Mouse (Mus musculus): ENCODE measurements around the gene Rapgefl1. TPM values are rescaled to one million over a fixed set of nuclear protein-coding genes. Genes with fewer than 3 reads are reported as not detected.

Gene Rapgefl1
- polyA plus RNA-seq, 1 experiment from 2014 or later, result 5.8 TPM

GRCm38 (mm10) chr11:98902621-98903245 lies 66.1 kb downstream of the Rapgefl1 start:
- H3K9me3 ChIP-seq, result no peaks in the 10 kb centered on the region
- WGBS, result 6% methylated on average over 10 of the region's 10 CpGs
- peak overlapping the region; percentile 32 for H3K9ac ChIP-seq (replicated peaks)
- H3K4me1 ChIP-seq (replicated peaks), result peaks cover 15% of the 10 kb centered on the region
- ATAC-seq, result no peak
- no peaks in the 10 kb centered on the region for H3K27me3 ChIP-seq
- no peak overlapping the region for H3K4me3 ChIP-seq (replicated peaks)
- no peak overlapping the region for H3K4me2 ChIP-seq (replicated peaks)
- 0 out of 2 replicates have a peak overlapping the region, but pooled peaks have one; percentile 30 for H3K27ac ChIP-seq
- H3K36me3 ChIP-seq, result peaks cover 41% of the 10 kb centered on the region

Other genes starting within 250 kb of the Rapgefl1 start
- gene Ormdl3, start 249.4 kb upstream of the Rapgefl1 start, polyA plus RNA-seq (2015; fragmentation: Nextera tagmentation; extraction: Ambion mirVana), result 87.0 and 97.3 TPM in 2 replicates
- gene Lrrc3c, start 238.5 kb upstream of the Rapgefl1 start, polyA plus RNA-seq (2015; fragmentation: Nextera tagmentation; extraction: Ambion mirVana), result not detected in 2 replicates
- 0.90 and 1.5 TPM in 2 replicates for gene Gm12355, start 211.1 kb upstream of the Rapgefl1 start, polyA plus RNA-seq (2015; fragmentation: Nextera tagmentation; extraction: Ambion mirVana)
- gene Gsdma3, start 210.4 kb upstream of the Rapgefl1 start, polyA plus RNA-seq (2015; fragmentation: Nextera tagmentation; extraction: Ambion mirVana), result not detected in 2 replicates
- not detected in 2 replicates for gene Gsdma2, start 190.0 kb upstream of the Rapgefl1 start, polyA plus RNA-seq (2015; fragmentation: Nextera tagmentation; extraction: Ambion mirVana)
- gene Gsdma, start 172.4 kb upstream of the Rapgefl1 start, polyA plus RNA-seq (2015; fragmentation: Nextera tagmentation; extraction: Ambion mirVana), result not detected in 2 replicates
- 174 and 190 TPM in 2 replicates for gene Psmd3, start 154.2 kb upstream of the Rapgefl1 start, polyA plus RNA-seq (2015; fragmentation: Nextera tagmentation; extraction: Ambion mirVana)
- gene Csf3, start 135.5 kb upstream of the Rapgefl1 start, polyA plus RNA-seq (2015; fragmentation: Nextera tagmentation; extraction: Ambion mirVana), result not detected in 2 replicates
- 83.5 and 90.3 TPM in 2 replicates for gene Med24, start 107.3 kb upstream of the Rapgefl1 start, polyA plus RNA-seq (2015; fragmentation: Nextera tagmentation; extraction: Ambion mirVana)
- 99.6 and 106 TPM in 2 replicates for gene Thra, start 96.1 kb upstream of the Rapgefl1 start, polyA plus RNA-seq (2015; fragmentation: Nextera tagmentation; extraction: Ambion mirVana)
- gene Nr1d1, start 61.5 kb upstream of the Rapgefl1 start, polyA plus RNA-seq (2015; fragmentation: Nextera tagmentation; extraction: Ambion mirVana), result 1.2 and 1.9 TPM in 2 replicates
- gene Msl1, start 41.3 kb upstream of the Rapgefl1 start, polyA plus RNA-seq (2015; fragmentation: Nextera tagmentation; extraction: Ambion mirVana), result 34.2 and 34.5 TPM in 2 replicates
- gene Casc3, start 31.9 kb upstream of the Rapgefl1 start, polyA plus RNA-seq (2015; fragmentation: Nextera tagmentation; extraction: Ambion mirVana), result 52.6 and 57.6 TPM in 2 replicates
- 4.9 and 5.2 TPM in 2 replicates for gene Wipf2, start 26.9 kb downstream of the Rapgefl1 start, polyA plus RNA-seq (2015; fragmentation: Nextera tagmentation; extraction: Ambion mirVana)
- 10.6 and 11.3 TPM in 2 replicates for gene Cdc6, start 71.0 kb downstream of the Rapgefl1 start, polyA plus RNA-seq (2015; fragmentation: Nextera tagmentation; extraction: Ambion mirVana)
- gene Rara, start 91.0 kb downstream of the Rapgefl1 start, polyA plus RNA-seq (2015; fragmentation: Nextera tagmentation; extraction: Ambion mirVana), result 7.5 and 9.1 TPM in 2 replicates
- 0.58 and 0.99 TPM in 2 replicates for gene Gjd3, start 146.2 kb downstream of the Rapgefl1 start, polyA plus RNA-seq (2015; fragmentation: Nextera tagmentation; extraction: Ambion mirVana)
- gene Top2a, start 187.4 kb downstream of the Rapgefl1 start, polyA plus RNA-seq (2015; fragmentation: Nextera tagmentation; extraction: Ambion mirVana), result 118 and 125 TPM in 2 replicates
- gene Igfbp4, start 204.5 kb downstream of the Rapgefl1 start, polyA plus RNA-seq (2015; fragmentation: Nextera tagmentation; extraction: Ambion mirVana), result 120 and 125 TPM in 2 replicates